11 mouse cellular contexts compared by ENCODE assay signal in genomic region chr4:107515626-107516025, GRCm38 (mm10).
"Had no signal": no experiment of that assay in that cellular context is flagged by ENCODE, and none has a peak within 500 bp of the region (broad histone marks: within the 10 kb centered on the region; RNA-seq: fewer than 3 reads in every experiment).

No protein-coding gene starts in this region.

- DNase-seq: kidney, adult 2 months; kidney, postnatal 14 days; kidney, postnatal 4 days; layer of hippocampus, postnatal 36 days; left cerebral cortex, postnatal 4 days; liver, postnatal 0 days; lung, embryonic 14.5 days; thymus, postnatal 36 days had no signal

- ATAC-seq: intestine, postnatal 0 days; liver, postnatal 0 days; lung, postnatal 0 days; midbrain, embryonic 15.5 days had no signal
